Mouse (Mus musculus) olfactory bulb, adult 2 months (tissue): ENCODE measurements around the gene Nacad.

Experiments used
- CTCF ChIP-seq: fragments of 200-500 bp; IDR thresholded peaks from 2 replicates; pipeline ENCODE4 v1.5.1; 2012; ENCODE audit warnings: low read depth, mild to moderate bottlenecking, low read length, moderate library complexity; ENCODE audit not compliant: insufficient read depth
- POLR2A ChIP-seq: fragments of 200-500 bp; IDR thresholded peaks from 2 replicates; pipeline ENCODE4 v1.6.1; 2012; ENCODE audit warnings: mild to moderate bottlenecking, low read depth, low read length, moderate library complexity; ENCODE audit not compliant: insufficient read depth

DNA sequence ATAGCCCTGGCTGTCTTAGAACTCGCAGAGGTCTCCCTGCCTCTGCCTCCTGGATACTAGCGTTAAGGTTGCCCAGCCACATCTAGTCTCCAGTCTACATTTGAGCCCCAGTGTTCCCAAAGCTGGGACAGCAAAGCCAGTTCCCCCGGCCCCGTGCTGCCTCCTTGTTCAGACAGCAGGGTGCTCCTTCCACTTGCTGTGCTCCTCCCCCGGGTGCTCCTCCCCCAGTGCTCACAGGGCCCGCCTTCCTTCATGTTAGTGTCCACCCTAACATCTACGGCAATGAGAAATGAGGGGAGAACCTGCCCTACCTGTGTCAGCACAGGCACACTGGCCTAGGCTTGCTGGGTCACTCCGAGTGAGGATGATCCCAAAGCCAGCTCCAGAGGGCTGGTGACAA, 20.1 kb downstream of the Nacad start:
- TF ChIP-seq POLR2A (no peak), CTCF (no peak)
